Mouse (Mus musculus) embryonic facial prominence, embryonic 10.5 days (tissue): ENCODE results near the gene Fpr-rs4. TPM values are rescaled to one million over a fixed set of nuclear protein-coding genes. Genes with fewer than 3 reads are reported as not detected.
"Not testable (repeated sequence)": the region's sequence is repeated elsewhere in the genome, so short reads cannot be mapped to it uniquely, and the experiment has no call there.

ENCODE experiments used
- DNase-seq: peaks from one replicate; pipeline ENCODE4 v3.0.0-alpha.2; 2017; ENCODE audit warnings: low spot score
- H3K27ac ChIP-seq: fragments of 300-500 bp; sonication (generic); replicated peaks from 2 replicates; pipeline ENCODE4 v1.5.1; 2016; ENCODE audit warnings: mild to moderate bottlenecking
- H3K27me3 ChIP-seq: fragments of 300-500 bp; sonication (generic); replicated peaks from 2 replicates; pipeline ENCODE4 v1.6.1; 2016; ENCODE audit warnings: low read depth, mild to moderate bottlenecking; ENCODE audit not compliant: poor library complexity, severe bottlenecking
- H3K36me3 ChIP-seq: fragments of 300-500 bp; sonication (generic); replicated peaks from 2 replicates; pipeline ENCODE4 v1.6.1; 2016; ENCODE audit warnings: mild to moderate bottlenecking, moderate library complexity
- H3K4me1 ChIP-seq: fragments of 300-500 bp; sonication (generic); 2 replicates; pipeline ENCODE4 v1.6.1; 2016
- H3K4me3 ChIP-seq: fragments of 300-500 bp; sonication (generic); 2 replicates; pipeline ENCODE4 v1.5.1; 2016; ENCODE audit warnings: mild to moderate bottlenecking, moderate library complexity
- H3K9me3 ChIP-seq: fragments of 300-500 bp; sonication (generic); 2 replicates; pipeline ENCODE4 v1.6.1; 2016; ENCODE audit warnings: mild to moderate bottlenecking
- WGBS: fragments of 180-500 bp; shearing (Covaris S2); methylation state at CpG from one replicate; pipeline ENCODE4 v1.1.7; 2016; 5-methylcytosine and 5-hydroxymethylcytosine counted together
- polyA plus RNA-seq: library from polyadenylated mRNA; unstranded; fragments of >200 nt; fragmentation: Nextera tagmentation; extraction: Ambion mirVana; gene quantifications from 2 replicates; pipeline ENCODE4 v1.2.1, GENCODE M21; 2016

Fpr-rs4 gene
- not detected in 2 replicates for polyA plus RNA-seq

DNA sequence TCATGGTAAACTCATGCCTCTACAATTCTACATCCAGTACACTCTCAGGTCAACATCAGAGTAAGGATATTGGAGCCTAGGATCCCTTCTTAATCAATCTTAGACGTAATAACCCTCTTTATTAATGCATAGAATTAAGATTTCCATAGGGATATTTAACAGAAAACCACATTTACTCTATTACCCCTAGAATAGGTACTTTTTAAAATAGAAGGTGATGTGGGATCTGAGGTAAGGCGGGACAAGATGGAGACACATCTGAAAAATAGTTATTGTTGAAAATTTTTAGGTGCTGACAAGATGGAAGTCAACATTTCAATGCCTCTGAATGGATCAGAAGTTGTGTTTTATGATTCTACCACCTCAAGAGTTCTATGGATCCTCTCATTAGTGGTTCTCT lies at the start of gene Fpr-rs4:
Gene Fpr-rs4 (plus strand): TSS at position 301 of the 400 bp plus-strand sequence.
- H3K27ac ChIP-seq = no peak within 1 kb of the TSS
- no peaks in the 10 kb centered on the region for H3K36me3 ChIP-seq
- no peak within 1 kb of the TSS for H3K4me3 ChIP-seq
- no peaks in the 10 kb centered on the region for H3K4me1 ChIP-seq
- WGBS = 64% methylated on average over 2 of the region's 2 CpGs
- no peak for DNase-seq
- no peaks in the 10 kb centered on the region for H3K27me3 ChIP-seq
- H3K9me3 ChIP-seq = 0 out of 2 replicates have a peak, but pooled peaks cover 2% of the 10 kb centered on the region

DNA sequence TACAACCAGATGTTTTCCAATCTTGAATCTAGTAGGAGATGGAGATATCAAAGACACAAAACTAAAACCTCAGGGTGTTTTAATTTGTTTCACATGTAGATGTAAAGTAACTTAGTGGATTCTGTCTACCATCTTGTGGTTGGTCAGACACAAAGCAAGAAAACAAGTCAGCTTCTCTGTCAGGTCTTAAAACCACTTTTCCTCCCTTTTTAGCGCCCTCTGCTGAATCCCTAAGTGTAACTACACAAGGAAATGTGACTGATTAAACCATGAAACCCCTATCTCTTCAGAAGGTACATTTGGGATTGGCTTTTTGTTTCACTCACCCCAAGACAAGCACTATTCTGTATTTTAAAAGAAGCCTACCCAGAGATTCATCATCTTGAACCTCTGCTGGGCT lies 48.1 kb upstream of the Fpr-rs4 start:
- no peak overlapping the region for H3K4me3 ChIP-seq
- no peaks in the 10 kb centered on the region for H3K36me3 ChIP-seq
- no peak overlapping the region for H3K27ac ChIP-seq
- H3K4me1 ChIP-seq = no peaks in the 10 kb centered on the region
- no peaks in the 10 kb centered on the region for H3K27me3 ChIP-seq
- WGBS = 20% methylated on average over 1 of the region's 1 CpGs
- H3K9me3 ChIP-seq = peaks cover 6% of the 10 kb centered on the region
- DNase-seq = no peak

DNA sequence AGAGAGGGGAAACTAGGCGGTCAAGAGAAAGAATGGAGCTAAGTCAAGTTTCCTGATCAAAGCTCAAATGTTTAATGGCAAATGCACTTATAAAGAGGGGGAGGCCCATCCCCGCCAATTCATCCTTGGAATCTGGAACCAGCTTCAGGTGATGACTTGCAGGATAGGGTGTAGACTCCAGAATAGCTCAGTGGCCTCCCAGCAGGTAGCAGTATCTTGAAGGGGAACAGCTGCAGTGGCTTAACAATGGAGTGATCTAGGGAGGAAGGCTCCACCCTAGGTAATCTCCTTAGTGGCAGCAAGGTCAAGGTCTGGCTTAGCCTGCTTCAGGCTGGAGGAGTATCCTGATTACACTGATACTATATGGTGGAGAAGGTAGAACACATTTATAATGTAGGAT lies 40.3 kb upstream of the Fpr-rs4 start:
- H3K4me1 ChIP-seq, DNase-seq, H3K36me3 ChIP-seq, H3K27me3 ChIP-seq, H3K27ac ChIP-seq, H3K4me3 ChIP-seq: not testable (repeated sequence)
- WGBS = 75% methylated on average over 2 of the region's 2 CpGs
- peaks cover 20% of the 10 kb centered on the region for H3K9me3 ChIP-seq

DNA sequence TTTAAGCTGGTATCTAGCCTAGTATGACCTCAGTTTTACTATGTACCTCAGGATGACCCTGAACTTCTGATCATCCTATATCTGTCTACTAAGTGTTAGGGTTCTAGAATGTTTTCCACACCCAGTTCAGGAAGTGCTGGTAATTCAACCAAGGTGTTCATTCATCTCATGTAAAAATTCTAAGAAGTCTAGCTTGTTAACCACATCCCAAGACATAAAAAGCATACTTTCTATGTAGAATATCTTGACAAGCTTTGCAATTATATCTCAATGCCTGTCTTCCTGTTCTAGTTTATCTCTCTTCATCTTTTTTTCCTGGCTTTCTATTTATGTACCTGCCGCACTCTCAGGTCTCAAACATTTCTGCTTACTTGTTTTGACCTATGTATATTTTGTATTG lies 16.8 kb upstream of the Fpr-rs4 start:
- Histone ChIP-seq H3K27ac (no peak overlapping the region), H3K27me3 (no peaks in the 10 kb centered on the region), H3K4me1 (no peaks in the 10 kb centered on the region), H3K36me3 (no peaks in the 10 kb centered on the region), H3K4me3 (no peak overlapping the region), H3K9me3 (0 out of 2 replicates have a peak, but pooled peaks cover 2% of the 10 kb centered on the region)
- DNase-seq = no peak
- WGBS = 93% methylated on average over 1 of the region's 1 CpGs

DNA sequence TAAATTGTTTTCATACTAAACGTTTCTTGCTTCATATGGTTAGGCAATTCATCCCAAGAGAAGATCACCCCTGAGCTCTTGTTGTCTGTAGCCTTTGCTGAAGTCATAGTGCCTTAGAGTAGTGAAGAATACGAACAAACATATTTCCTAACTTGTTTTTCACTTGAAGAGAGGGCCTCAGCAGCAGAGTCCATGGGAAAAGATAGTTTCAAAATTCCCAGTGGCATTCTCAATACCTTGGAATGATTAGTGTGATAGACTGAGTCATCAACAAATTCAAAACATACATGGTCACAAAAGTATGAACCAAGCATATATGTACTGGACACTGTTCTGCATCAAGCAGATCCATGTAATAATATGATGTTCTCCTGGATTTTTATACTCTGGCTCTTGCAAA lies 27.6 kb downstream of the Fpr-rs4 start, which contains the start of gene Vmn2r124:
Gene Vmn2r124 (plus strand): TSS at position 301 of the 400 bp plus-strand sequence.
- Histone ChIP-seq H3K9me3 (no peaks in the 10 kb centered on the region), H3K36me3 (no peaks in the 10 kb centered on the region), H3K4me3 (no peak within 1 kb of the TSS), H3K27ac (no peak within 1 kb of the TSS), H3K4me1 (no peaks in the 10 kb centered on the region), H3K27me3 (no peaks in the 10 kb centered on the region)
- DNase-seq = no peak
- 60% methylated on average over 2 of the region's 2 CpGs for WGBS

Other genes with a start within 250 kb of the Fpr-rs4 start
- 59.1 and 61.6 TPM in 2 replicates for gene Spaca6, start 194.6 kb upstream of the Fpr-rs4 start, polyA plus RNA-seq
- gene Has1, start 166.5 kb upstream of the Fpr-rs4 start, polyA plus RNA-seq = 1.2 and 1.5 TPM in 2 replicates
- not detected in 2 replicates for gene Fpr1, start 137.8 kb upstream of the Fpr-rs4 start, polyA plus RNA-seq
- gene Fpr2, start 133.9 kb upstream of the Fpr-rs4 start, polyA plus RNA-seq = not detected in 2 replicates
- not detected in 2 replicates for gene Fpr3, start 133.9 kb upstream of the Fpr-rs4 start, polyA plus RNA-seq
- gene Vmn2r124, start 27.7 kb downstream of the Fpr-rs4 start, polyA plus RNA-seq = not detected in 2 replicates
- not detected in 2 replicates for gene Vmn2r91, start 63.3 kb downstream of the Fpr-rs4 start, polyA plus RNA-seq
- gene Vmn2r92, start 130.2 kb downstream of the Fpr-rs4 start, polyA plus RNA-seq = not detected in 2 replicates